Mouse (Mus musculus): Measurements from ENCODE around the gene Clic4. TPM values are rescaled to one million over a fixed set of nuclear protein-coding genes. Genes with fewer than 3 reads are reported as not detected.
A peak's percentile ranks its signal among the peaks of the same experiment; 100 is the strongest.
"Not testable (repeated sequence)": the region's sequence is repeated elsewhere in the genome, so short reads cannot be mapped to it uniquely, and the experiment has no call there.

Clic4 gene
- total RNA-seq, 2 experiments from 2014 or later = 29.5 to 34.3 TPM

DNA sequence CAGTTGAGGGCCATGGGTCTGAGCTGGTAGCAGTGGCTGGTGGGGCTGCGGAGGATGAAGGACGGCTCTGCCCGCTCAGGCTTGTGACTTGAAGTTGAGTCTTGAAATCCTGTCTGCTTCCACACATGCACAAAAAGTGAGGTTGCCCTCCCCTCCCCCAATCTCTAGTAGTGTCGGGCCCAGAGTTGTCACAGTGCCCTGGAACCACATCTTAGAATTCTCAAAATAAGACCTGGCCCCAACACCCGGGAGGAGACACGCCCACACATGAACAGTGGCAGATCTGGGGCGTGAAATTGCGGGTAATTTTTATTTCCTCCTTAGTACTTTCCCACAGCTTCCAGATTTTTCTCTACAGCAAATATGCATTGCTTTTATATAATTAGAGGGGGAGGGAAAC lies 74.8 kb downstream of the Clic4 start:
- TF ChIP-seq CTCF (IDR thresholded peaks at IDR 0.05) = no peak
- Histone ChIP-seq H3K4me3 (no peak overlapping the region), H3K27ac (no peak overlapping the region)
- DNase-seq (ENCODE audit: extremely low spot score in 1 of 2, low spot score in 2 of 2) = no peak
- intact Hi-C loops (cut with DNase I) = no loop called here

DNA sequence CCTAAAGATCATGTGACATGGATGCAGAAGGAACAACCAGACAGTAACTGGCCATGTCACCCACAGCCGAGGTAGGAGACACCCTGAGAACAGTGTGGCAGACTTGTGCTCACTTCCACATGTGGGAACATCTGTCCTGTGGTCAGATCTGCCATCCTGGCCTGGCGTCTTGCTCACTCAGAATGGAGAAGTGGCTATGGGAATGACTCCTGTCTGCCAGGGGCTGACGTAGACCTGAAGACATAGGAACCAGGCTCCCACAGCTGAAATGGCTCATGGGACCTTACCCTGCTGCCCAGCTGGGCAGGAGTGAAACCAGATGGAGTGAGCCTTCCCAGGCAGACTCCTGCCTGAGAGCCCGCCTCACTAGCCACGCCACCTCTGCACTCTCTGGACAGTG lies 79.8 kb downstream of the Clic4 start:
- no peak for TF ChIP-seq CTCF (IDR thresholded peaks at IDR 0.05)
- H3K27ac ChIP-seq = no peak overlapping the region
- intact Hi-C loops (cut with DNase I) = no loop called here

DNA sequence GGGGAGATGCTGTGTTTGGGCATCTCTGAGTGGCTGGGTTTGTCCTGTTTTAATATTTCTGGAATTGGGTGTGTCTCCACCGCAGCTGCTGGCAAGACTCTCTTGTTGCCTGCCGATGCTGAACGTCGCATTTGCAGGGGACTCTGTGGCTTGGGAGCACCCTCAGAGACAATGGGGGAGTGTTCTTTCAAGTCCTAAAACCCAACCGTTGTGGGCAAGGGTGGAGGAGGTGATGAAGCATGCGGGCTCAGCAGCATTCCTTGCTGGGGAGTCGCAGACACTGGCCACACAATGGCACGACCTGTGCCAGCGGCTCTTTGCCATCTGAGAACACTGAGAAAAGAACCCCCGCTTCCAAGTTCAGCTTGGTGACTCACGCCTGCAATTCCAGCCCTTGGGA lies 81.0 kb downstream of the Clic4 start:
- no peak for TF ChIP-seq CTCF (IDR thresholded peaks at IDR 0.05)
- H3K27ac ChIP-seq = no peak overlapping the region
- intact Hi-C loops (cut with DNase I) = no loop called here
- H3K4me3 ChIP-seq = no peak overlapping the region
- DNase-seq (ENCODE audit: extremely low spot score in 1 of 2, low spot score in 2 of 2) = no peak

More for the DNA sequence above, 79.8 kb downstream of the Clic4 start:
- no peak for DNase-seq (ENCODE audit: extremely low spot score in 1 of 2, low spot score in 2 of 2)
- H3K4me3 ChIP-seq = no peak overlapping the region

DNA sequence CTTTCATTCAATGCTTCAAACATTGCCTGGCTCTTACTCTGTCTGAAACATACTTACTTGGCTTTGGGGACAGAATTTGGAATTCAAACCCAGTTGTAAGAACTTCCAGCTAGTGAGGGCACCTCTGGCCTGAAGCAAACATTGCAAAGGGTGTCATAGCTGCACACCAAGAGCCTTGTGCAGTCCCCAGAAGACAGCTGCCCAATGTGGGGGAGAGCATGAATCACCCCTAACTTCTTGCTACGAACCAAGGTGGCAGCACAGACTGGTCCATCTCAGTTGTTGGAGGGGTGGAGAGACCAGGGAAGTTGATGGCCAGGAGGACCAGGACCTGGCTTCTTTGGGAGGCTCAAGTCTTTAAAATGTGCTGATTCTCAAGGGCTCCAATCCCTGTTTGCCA lies 81.4 kb downstream of the Clic4 start:
- no peak for TF ChIP-seq CTCF (IDR thresholded peaks at IDR 0.05)
- Histone ChIP-seq H3K27ac (no peak overlapping the region), H3K4me3 (no peak overlapping the region)
- intact Hi-C loops (cut with DNase I) = no loop called here
- DNase-seq (ENCODE audit: extremely low spot score in 1 of 2, low spot score in 2 of 2) = no peak

DNA sequence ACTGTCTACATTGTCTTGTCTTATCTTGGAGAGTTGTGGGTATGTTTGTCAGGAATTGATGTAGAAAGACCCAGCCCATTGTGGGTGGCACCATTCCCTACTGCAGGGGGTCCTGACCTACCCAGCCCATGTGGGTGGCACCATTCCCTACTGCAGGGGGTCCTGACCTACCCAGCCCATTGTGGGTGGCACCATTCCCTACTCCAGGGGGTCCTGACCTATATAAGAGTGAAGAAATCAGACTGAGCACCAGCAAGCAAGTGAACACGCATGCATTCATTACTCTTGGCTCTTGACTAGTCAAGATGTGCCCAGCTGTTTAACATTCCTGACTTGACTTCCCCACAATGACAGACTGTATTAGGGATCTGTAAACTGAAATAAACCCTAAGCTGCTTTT lies 82.2 kb downstream of the Clic4 start:
- intact Hi-C loops (cut with DNase I) = no loop called here
- DNase-seq (ENCODE audit: extremely low spot score in 1 of 2, low spot score in 2 of 2) = no peak
- H3K27ac ChIP-seq = no peak overlapping the region
- no peak overlapping the region for H3K4me3 ChIP-seq
- TF ChIP-seq CTCF (IDR thresholded peaks at IDR 0.05) = no peak

DNA sequence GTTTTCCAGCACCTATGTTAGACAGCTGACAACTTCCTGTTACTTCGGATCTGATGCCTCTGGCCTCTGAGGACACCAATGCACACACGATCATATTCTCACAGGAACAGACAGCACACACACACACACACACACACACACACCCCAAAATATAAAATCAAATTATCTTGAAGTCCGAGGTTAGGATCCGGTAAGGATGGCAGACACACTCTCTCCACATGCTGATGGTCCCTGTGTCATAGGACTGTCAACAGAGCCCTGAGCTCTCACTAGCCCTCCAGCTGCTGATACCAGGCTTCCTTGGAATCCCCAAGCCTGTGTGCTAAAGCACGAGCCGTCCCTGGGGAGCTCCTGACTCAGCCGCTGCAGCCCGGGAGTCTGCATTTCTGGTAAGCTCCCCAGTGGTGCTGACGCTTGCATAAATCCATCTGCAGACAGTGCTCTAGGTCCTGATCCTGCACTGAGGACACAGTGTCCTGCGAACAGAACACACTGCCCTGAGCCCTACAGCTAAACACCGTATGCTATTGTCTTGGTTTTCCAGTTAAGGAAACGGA lies 83.1 kb downstream of the Clic4 start:
- no peak for TF ChIP-seq CTCF (IDR thresholded peaks at IDR 0.05)
- no peak overlapping the region for H3K4me3 ChIP-seq
- H3K27ac ChIP-seq = no peak overlapping the region
- DNase-seq (ENCODE audit: extremely low spot score in 1 of 2, low spot score in 2 of 2) = no peak
- intact Hi-C loops (cut with DNase I) = no loop called here

DNA sequence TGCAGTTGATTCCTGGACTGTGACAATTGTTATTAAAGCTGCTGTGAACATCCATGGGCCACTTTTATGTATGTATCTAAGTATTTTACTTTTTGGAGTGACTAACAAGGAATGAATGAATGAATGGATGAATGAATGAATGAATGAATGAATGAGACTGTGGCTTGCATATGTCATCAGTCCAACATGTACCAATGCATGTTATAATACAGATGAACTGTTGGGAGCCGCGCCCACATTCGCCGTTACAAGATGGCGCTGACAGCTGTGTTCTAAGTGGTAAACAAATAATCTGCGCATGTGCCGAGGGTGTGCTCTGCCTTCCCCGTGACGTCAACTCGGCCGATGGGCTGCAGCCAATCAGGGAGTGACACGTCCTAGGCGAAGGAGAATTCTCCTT lies 88.3 kb downstream of the Clic4 start:
- H3K4me3 ChIP-seq; intact Hi-C loops (cut with DNase I); H3K27ac ChIP-seq; DNase-seq (ENCODE audit: extremely low spot score in 1 of 2, low spot score in 2 of 2): not testable (repeated sequence)

DNA sequence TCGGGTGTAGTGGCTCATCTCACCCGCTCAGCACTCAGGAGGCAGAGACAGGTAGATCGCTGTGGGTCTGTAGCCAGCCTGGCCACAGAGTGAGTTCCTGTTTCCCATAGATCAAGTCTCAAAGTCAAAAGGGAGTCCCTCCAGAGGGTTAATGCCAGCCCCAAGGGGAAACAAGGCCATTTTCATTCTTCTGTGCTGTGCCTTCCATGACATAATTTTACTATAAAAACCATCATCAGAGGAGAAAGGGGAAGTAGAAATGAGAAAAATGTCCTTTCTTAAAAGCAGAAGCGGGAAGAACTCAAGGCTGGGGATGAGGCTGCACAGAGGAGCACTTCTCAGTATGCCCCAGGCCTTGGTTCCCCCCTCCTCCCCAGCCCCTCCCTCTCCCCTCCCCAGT lies 90.8 kb downstream of the Clic4 start:
- H3K27ac ChIP-seq = no peak overlapping the region
- no peak for DNase-seq (ENCODE audit: extremely low spot score in 1 of 2, low spot score in 2 of 2)
- intact Hi-C loops (cut with DNase I) = no loop called here
- no peak overlapping the region for H3K4me3 ChIP-seq
- no peak for TF ChIP-seq CTCF (IDR thresholded peaks at IDR 0.05)

DNA sequence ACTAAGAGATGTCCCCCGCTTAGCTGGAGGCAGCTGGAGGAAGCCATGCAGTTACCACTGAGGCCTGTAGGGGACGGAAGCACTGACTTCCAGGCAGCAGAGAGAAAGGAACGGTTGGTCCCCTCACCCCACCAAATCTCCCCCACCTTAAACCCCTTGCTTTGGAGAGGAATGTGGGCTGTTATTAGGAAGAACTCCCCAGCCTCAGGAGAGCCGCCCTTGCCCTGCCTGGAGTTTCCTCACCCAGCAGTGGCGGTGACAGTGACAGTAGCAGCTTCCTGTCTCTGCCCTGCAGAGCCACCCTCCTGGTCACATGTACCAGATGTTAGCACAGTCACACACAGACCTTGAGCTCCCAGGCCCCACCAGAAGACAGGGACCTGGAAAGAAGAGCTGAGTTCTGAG lies 93.5 kb downstream of the Clic4 start:
- intact Hi-C loops (cut with DNase I) = no loop called here
- DNase-seq (ENCODE audit: extremely low spot score in 1 of 2, low spot score in 2 of 2) = no peak
- TF ChIP-seq CTCF (IDR thresholded peaks at IDR 0.05) = peak; percentile 55
- Histone ChIP-seq H3K27ac (no peak overlapping the region), H3K4me3 (no peak overlapping the region)

DNA sequence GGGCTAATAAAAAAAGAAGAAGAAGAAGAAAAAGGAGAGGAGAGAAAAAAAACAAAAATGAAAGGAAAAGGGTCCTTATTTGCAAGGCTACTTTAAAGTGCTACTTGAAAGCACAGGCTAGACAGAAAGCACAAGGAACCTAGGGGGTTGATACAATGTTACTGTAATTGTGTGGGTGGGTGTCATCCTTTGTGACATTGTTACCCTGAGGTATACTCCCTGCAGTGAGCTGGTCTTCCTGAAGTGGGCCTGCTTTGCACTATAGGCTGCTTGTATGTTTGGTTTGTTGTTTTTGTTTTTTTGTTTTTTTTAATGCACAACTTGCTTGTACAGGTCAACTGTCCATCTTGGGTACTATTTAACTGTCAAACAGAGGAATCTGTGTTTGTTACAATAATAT lies 95.0 kb downstream of the Clic4 start:
- intact Hi-C loops (cut with DNase I) = no loop called here
- no peak overlapping the region for H3K27ac ChIP-seq
- TF ChIP-seq CTCF (IDR thresholded peaks at IDR 0.05) = no peak
- no peak overlapping the region for H3K4me3 ChIP-seq
- DNase-seq (ENCODE audit: extremely low spot score in 1 of 2, low spot score in 2 of 2) = no peak

DNA sequence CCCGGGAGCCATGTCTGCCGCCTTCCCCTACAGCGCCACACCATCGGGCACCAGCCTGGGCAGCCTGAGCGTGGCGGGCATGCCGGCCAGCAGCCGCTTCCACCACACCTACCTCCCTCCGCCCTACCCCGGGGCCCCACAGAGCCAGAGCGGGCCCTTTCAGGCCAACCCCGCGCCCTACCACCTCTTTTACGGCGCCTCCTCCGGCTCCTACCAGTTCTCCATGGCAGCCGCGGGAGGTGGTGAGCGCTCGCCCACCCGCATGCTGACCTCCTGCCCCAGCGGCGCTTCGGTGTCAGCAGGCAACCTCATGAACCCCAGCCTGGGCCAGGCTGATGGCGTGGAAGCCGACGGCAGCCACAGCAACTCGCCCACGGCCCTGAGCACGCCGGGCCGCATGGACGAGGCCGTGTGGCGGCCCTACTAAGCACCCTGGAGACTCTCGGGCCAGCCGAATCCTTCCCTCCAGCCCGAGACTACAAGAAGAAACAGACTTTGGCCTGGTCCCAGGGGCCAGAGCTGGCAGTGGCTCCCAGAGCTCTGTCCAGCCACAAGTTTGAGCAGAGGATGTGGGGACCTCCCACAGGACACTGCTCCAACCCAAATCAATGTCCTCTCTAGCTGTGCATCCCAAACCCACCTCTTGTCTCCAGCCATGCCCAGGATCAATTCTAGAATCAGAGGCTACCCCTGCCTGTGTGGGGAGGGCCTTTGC lies 97.1 kb downstream of the Clic4 start:
- no peak for TF ChIP-seq CTCF (IDR thresholded peaks at IDR 0.05)
- Histone ChIP-seq H3K27ac (no peak overlapping the region), H3K4me3 (no peak overlapping the region)
- DNase-seq (ENCODE audit: extremely low spot score in 1 of 2, low spot score in 2 of 2) = no peak
- intact Hi-C loops (cut with DNase I) = no loop called here

DNA sequence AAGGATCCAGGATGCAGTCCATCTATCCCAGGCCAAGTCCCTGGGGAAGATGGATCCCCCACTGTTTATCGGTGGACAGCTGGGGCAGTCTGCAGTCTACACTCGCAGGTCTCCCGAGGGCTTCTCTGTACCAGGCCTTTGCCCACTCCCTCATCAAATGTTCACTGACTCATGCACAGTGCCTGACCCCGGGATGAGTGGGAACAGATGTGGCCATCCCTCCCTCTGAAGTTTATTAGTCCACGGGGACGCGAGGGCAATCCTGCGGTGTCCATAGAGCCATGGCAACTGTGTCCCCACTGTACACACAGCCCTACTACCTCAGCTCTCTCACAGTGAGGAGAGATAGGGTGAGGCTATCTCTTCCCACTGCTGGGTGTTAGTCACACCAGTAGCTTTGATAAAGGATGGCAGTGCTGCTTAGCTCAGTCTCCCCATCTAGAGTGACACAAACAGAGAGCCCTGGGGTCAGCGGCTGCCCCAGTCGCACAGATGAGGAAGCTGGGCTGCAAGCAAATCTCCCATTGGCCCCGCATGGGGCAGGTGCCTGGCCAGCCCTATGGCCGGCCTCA lies 101.2 kb downstream of the Clic4 start:
- TF ChIP-seq CTCF (IDR thresholded peaks at IDR 0.05) = no peak
- intact Hi-C loops (cut with DNase I) = no loop called here
- DNase-seq (ENCODE audit: extremely low spot score in 1 of 2, low spot score in 2 of 2) = no peak

DNA sequence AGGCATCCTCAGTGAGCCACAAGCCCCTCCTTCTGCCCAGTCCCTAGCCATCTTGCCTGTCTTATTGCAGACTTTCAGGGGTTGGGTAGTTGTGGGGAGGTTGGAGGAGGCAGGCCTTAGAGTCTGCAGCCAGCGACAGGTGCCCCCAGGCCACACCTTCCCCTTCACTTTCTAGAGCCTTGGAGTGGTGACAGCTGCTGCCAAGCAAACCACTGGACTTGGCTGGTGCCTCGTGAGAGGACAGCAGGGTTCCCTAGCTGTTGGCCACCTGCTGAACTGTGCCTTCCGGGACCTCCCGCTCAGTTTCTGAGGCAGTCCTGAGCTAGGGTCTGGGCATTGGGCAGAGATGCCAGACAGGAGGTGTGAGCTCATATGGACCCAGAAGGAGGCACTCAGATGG lies 103.1 kb downstream of the Clic4 start:
- no peak overlapping the region for H3K27ac ChIP-seq
- DNase-seq (ENCODE audit: extremely low spot score in 1 of 2, low spot score in 2 of 2) = no peak
- no peak for TF ChIP-seq CTCF (IDR thresholded peaks at IDR 0.05)
- no peak overlapping the region for H3K4me3 ChIP-seq
- intact Hi-C loops (cut with DNase I) = no loop called here

More for the DNA sequence above, 101.2 kb downstream of the Clic4 start:
- Histone ChIP-seq H3K27ac (no peak overlapping the region), H3K4me3 (no peak overlapping the region)
